Mouse (Mus musculus): Measurements from ENCODE around the gene Ddx42. TPM values are rescaled to one million over a fixed set of nuclear protein-coding genes. Genes with fewer than 3 reads are reported as not detected.
A peak's percentile ranks its signal among the peaks of the same experiment; 100 is the strongest.

Ddx42 gene
- polyA plus RNA-seq, 1 experiment = 45.4 TPM

DNA sequence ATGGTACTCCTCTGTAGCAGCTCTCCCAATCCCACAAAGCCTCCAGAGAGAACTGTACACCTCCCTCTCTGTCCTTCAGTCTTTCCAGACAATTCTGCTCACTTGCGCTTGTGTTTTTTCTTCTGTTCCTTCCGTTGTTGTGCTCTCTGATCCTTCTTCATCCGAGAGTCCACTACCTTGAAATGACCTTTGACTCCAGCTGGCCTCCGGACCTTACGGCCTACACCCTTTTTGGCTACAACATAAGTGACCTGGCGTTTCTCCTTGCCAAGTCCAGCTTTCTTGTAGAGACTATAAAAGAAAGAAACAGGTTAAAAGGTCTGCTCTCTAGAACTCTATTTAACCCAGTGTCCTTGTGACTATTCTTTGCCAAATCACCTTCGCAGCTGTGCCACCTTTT, 32.6 kb downstream of the Ddx42 start:
- DNase-seq = no peak
- WGBS = 86% methylated on average over 7 of the region's 7 CpGs
- no peaks in the 10 kb centered on the region for H3K4me1 ChIP-seq (ENCODE audit: control insufficient read depth, insufficient read depth, low read length)
- no peak overlapping the region for H3K27ac ChIP-seq (ENCODE audit: insufficient read depth, low read length)
- H3K27me3 ChIP-seq (ENCODE audit: control insufficient read depth, insufficient read depth, low read length) = no peaks in the 10 kb centered on the region
- H3K4me3 ChIP-seq (replicated peaks; ENCODE audit: insufficient read depth, low read depth, low read length) = no peak overlapping the region
- TF ChIP-seq CTCF (IDR thresholded peaks at IDR 0.05; ENCODE audit: borderline replicate concordance, insufficient read depth, low read depth, low read length) (no peak), POLR2A (IDR thresholded peaks at IDR 0.05; ENCODE audit: borderline replicate concordance, insufficient read depth, low read length) (no peak)

DNA sequence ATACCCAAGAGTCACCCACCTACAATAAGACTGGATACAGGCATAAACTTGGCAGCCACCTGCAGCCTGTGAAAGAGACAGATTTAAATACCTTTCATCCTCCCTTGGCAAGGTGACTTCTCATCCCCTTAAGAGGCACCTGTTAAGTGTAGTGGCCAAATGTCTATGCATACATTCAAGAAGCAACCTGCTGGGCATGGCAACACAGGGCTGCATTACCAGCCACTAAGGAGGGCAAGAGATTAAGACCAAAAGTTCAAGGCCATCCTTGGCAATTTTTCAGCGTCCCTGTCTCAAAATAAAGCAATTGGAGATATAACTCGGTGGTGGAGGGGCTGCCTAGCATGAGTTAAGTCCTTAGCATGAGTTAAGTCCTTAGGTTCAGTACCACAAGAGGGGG, 38.0 kb downstream of the Ddx42 start:
- DNase-seq = no peak
- Histone ChIP-seq H3K27ac (ENCODE audit: insufficient read depth, low read length) (no peak overlapping the region), H3K4me1 (ENCODE audit: control insufficient read depth, insufficient read depth, low read length) (no peaks in the 10 kb centered on the region), H3K27me3 (ENCODE audit: control insufficient read depth, insufficient read depth, low read length) (no peaks in the 10 kb centered on the region), H3K4me3 (replicated peaks; ENCODE audit: insufficient read depth, low read depth, low read length) (no peak overlapping the region)
- TF ChIP-seq POLR2A (IDR thresholded peaks at IDR 0.05; ENCODE audit: borderline replicate concordance, insufficient read depth, low read length) (no peak), CTCF (IDR thresholded peaks at IDR 0.05; ENCODE audit: borderline replicate concordance, insufficient read depth, low read depth, low read length) (no peak)
- 15% methylated on average over 2 of the region's 2 CpGs for WGBS

DNA sequence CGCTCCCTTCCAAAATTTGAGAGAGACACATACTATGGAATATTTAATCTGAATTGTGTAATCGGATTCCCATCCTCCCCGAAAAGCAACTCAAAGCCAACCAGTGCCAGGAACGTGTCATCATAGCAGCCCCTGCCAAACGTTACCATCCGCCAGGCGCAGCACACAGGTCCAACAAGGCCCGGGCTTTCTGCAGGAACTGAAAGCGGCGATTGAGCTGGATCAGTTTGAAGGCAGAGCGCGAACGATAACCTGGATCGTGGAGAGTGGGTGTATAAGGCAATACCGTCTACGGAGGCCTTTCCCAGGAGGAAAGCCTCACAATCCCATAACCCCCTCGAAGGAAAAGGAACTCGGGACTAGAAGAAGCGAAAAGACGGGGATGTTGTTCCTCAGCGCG, 38.4 kb downstream of the Ddx42 start:
- TF ChIP-seq POLR2A (IDR thresholded peaks at IDR 0.05; ENCODE audit: borderline replicate concordance, insufficient read depth, low read length) (no peak), CTCF (IDR thresholded peaks at IDR 0.05; ENCODE audit: borderline replicate concordance, insufficient read depth, low read depth, low read length) (no peak)
- no peak overlapping the region for H3K27ac ChIP-seq (ENCODE audit: insufficient read depth, low read length)
- H3K4me3 ChIP-seq (replicated peaks; ENCODE audit: insufficient read depth, low read depth, low read length) = peak overlapping the region; percentile 85
- H3K4me1 ChIP-seq (ENCODE audit: control insufficient read depth, insufficient read depth, low read length) = no peaks in the 10 kb centered on the region
- 1% methylated on average over 22 of the region's 22 CpGs for WGBS
- DNase-seq = no peak
- no peaks in the 10 kb centered on the region for H3K27me3 ChIP-seq (ENCODE audit: control insufficient read depth, insufficient read depth, low read length)

DNA sequence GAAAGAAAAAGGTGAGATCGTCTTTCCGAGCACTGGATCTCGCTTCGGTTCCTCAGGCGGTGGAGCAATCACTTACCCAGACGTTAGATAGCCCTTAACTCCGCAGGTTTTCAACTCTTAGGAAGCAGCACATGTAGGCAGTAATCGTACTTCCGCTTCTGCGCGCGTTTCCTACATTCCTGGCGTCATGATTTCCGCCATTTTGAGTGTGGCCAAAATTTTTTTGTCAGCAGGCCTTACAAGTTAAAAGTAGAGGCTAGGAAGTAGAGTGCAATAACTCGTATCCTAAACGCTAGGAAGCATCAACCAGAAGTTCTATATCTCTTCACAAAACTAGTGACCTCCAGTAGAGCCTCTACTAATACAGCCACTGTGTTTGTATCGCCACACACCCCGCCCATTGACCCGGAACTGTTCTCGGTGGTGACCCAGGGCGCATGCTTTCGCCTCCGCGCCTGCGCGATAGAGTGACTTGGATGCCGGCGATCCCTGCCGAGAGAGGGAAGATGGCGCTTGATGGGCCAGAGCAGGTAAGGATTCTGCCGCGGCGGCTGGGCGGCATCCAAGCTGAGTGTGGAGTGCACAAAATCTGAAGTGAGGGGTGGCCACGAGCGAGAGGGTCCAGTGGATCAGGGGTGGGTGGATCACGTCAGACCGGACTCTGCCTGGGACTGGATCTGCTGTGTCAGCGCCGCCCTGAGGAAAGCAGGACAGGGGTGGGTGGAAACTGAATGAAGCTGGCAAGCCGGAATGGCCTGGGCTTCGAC, 39.1 kb downstream of the Ddx42 start, which contains the start of the genes Ftsj3 and Psmc5:
TSS of gene Ftsj3 (minus strand) at position 395 of the 767 bp plus-strand sequence.
TSS of gene Psmc5 (plus strand) at position 470 of the 767 bp plus-strand sequence.
- DNase-seq = peak; percentile 97 to 99
- TF ChIP-seq POLR2A (IDR thresholded peaks at IDR 0.05; ENCODE audit: borderline replicate concordance, insufficient read depth, low read length) (peak; percentile 87; the same call in 1 of the 2 replicates), CTCF (IDR thresholded peaks at IDR 0.05; ENCODE audit: borderline replicate concordance, insufficient read depth, low read depth, low read length) (no peak; the same call in 1 of the 2 replicates)
- under 1% methylated on average over 42 of the region's 42 CpGs for WGBS
- no peaks in the 10 kb centered on the region for H3K4me1 ChIP-seq (ENCODE audit: control insufficient read depth, insufficient read depth, low read length)
- peak within 1 kb of the TSS; percentile 60 for H3K27ac ChIP-seq (ENCODE audit: insufficient read depth, low read length)
- peak within 1 kb of the TSS; percentile 85 for H3K4me3 ChIP-seq (replicated peaks; ENCODE audit: insufficient read depth, low read depth, low read length)
- H3K27me3 ChIP-seq (ENCODE audit: control insufficient read depth, insufficient read depth, low read length) = no peaks in the 10 kb centered on the region

DNA sequence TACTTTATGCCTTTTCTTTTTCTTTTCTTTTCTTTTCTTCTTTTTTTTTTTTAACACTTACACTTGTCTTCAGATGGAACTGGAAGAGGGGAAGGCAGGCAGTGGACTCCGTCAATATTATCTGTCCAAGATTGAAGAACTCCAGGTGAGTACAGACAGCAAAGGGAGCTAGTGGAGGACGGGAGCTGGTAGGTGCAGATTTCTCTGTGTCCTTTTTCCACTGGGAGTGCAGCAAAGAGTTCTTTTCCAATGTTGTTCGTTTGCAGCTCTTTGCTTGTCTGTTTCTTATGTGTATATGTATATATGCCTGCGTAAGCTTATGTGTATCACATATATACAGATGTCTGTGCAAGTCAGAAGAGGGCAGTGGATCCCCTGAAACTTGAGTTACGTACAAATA, 40.0 kb downstream of the Ddx42 start:
- WGBS = 50% methylated on average over 5 of the region's 5 CpGs
- Histone ChIP-seq H3K27me3 (ENCODE audit: control insufficient read depth, insufficient read depth, low read length) (no peaks in the 10 kb centered on the region), H3K4me1 (ENCODE audit: control insufficient read depth, insufficient read depth, low read length) (no peaks in the 10 kb centered on the region), H3K4me3 (replicated peaks; ENCODE audit: insufficient read depth, low read depth, low read length) (peak overlapping the region; percentile 85), H3K27ac (ENCODE audit: insufficient read depth, low read length) (no peak overlapping the region)
- TF ChIP-seq POLR2A (IDR thresholded peaks at IDR 0.05; ENCODE audit: borderline replicate concordance, insufficient read depth, low read length) = no peak
- no peak for TF ChIP-seq CTCF (IDR thresholded peaks at IDR 0.05; ENCODE audit: borderline replicate concordance, insufficient read depth, low read depth, low read length)
- DNase-seq = peak; percentile 46 to 65

DNA sequence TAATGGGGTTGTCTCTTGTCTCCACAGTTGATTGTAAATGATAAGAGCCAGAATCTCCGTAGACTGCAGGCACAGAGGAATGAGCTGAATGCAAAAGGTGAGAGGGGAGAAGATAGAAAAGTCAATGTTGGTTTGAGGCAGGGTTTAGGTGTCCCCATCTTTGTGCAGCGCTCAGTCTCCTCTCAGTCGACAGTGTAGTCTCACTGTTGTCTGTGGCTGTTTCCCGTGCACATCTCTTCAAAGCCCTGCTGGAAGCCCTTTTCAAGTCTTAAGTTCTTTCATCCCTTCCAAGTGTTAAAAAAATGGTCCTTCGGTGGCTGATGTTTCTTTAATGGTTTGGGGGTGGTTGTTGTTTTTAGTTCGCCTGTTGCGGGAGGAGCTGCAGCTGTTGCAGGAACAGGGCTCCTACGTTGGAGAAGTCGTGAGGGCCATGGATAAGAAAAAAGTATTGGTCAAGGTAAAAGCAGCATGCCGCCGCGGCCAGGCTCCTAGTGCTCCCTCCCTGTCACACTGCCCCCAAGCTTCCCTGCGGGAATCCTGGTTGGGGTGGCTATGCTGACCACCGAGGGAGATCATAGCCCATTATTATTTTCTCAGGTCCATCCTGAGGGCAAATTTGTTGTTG, 44.2 kb downstream of the Ddx42 start:
- TF ChIP-seq CTCF (IDR thresholded peaks at IDR 0.05; ENCODE audit: borderline replicate concordance, insufficient read depth, low read depth, low read length) = no peak
- no peak for TF ChIP-seq POLR2A (IDR thresholded peaks at IDR 0.05; ENCODE audit: borderline replicate concordance, insufficient read depth, low read length)
- Histone ChIP-seq H3K27ac (ENCODE audit: insufficient read depth, low read length) (no peak overlapping the region), H3K4me3 (replicated peaks; ENCODE audit: insufficient read depth, low read depth, low read length) (no peak overlapping the region), H3K27me3 (ENCODE audit: control insufficient read depth, insufficient read depth, low read length) (no peaks in the 10 kb centered on the region), H3K4me1 (ENCODE audit: control insufficient read depth, insufficient read depth, low read length) (peaks cover 29% of the 10 kb centered on the region)
- DNase-seq = no peak
- 79% methylated on average over 14 of the region's 14 CpGs for WGBS

DNA sequence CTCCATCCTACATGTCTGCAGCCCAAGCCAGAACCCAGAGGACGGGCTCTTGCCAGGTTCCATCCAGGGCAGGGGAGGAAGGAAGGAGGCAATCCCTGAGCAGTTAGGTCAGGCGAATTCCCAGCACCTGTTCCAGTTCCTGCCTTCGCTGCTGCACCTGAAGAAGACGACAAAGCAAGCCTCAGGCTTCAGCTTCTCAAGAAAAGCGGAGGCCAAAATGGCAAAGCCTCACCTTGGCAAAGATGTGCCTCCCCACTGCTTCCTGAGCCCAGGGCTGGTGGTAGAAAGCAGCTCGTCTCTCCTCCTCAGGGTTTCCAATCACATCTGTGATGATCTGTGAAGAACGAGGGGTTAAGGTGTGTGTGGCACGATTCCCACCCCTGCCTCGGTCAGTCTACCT, 47.2 kb downstream of the Ddx42 start:
- no peak overlapping the region for H3K4me3 ChIP-seq (replicated peaks; ENCODE audit: insufficient read depth, low read depth, low read length)
- no peaks in the 10 kb centered on the region for H3K27me3 ChIP-seq (ENCODE audit: control insufficient read depth, insufficient read depth, low read length)
- H3K27ac ChIP-seq (ENCODE audit: insufficient read depth, low read length) = peak overlapping the region; percentile 12
- TF ChIP-seq POLR2A (IDR thresholded peaks at IDR 0.05; ENCODE audit: borderline replicate concordance, insufficient read depth, low read length) (no peak), CTCF (IDR thresholded peaks at IDR 0.05; ENCODE audit: borderline replicate concordance, insufficient read depth, low read depth, low read length) (no peak)
- H3K4me1 ChIP-seq (ENCODE audit: control insufficient read depth, insufficient read depth, low read length) = peaks cover 39% of the 10 kb centered on the region
- 22% methylated on average over 9 of the region's 9 CpGs for WGBS
- peak; percentile 54 to 62 for DNase-seq

All from cerebellum, adult 2 months (tissue).